ENCODE assay signal across 19 mouse cellular contexts in the genomic region with DNA sequence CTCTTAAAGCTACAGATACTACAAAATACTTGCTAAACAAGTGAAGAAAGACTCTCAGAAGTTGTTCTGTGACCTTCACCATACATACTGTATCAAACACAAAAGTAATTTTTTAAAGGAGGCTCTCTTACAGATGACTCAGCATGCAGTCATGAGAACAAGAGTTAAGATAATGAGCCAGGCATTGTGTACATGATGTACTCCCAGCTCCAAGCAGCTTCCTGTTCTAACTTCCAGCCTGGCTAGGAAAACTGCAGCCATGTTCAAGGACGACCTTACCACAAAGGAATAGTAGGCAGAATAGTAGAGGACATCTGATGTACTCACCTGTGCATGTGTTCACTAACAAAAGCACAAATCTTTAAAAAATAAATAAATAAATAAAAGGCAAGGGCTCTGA. TPM values are rescaled to one million over a fixed set of nuclear protein-coding genes. Genes with fewer than 3 reads are reported as not detected.
"Had no signal": no experiment of that assay in that cellular context is flagged by ENCODE, and none has a peak within 500 bp of the region (broad histone marks: within the 10 kb centered on the region; RNA-seq: fewer than 3 reads in every experiment).

No protein-coding gene starts in this region.

- DNase-seq: lung, adult 2 months; lung, postnatal 14 days; right cerebral cortex, postnatal 25 days; right cerebral cortex, postnatal 4 days; spleen, adult 18-20 months; thymus, adult 2 months; thymus, postnatal 25 days; thymus, postnatal 4 days had no signal

- H3K27ac ChIP-seq: liver, embryonic 14.5 days; lung, embryonic 15.5 days; macrophage; midbrain, embryonic 13.5 days; midbrain, embryonic 15.5 days; neural tube, embryonic 12.5 days had no signal

- H3K4me1 ChIP-seq: lung, embryonic 15.5 days; midbrain, embryonic 13.5 days; midbrain, embryonic 15.5 days; neural tube, embryonic 12.5 days had no signal

- H3K4me3 ChIP-seq: lung, embryonic 15.5 days; megakaryocyte, embryonic 14.5 days; midbrain, embryonic 13.5 days; midbrain, embryonic 15.5 days; neural tube, embryonic 12.5 days had no signal

- H3K27me3 ChIP-seq: lung, embryonic 15.5 days; megakaryocyte, embryonic 14.5 days; midbrain, embryonic 13.5 days; midbrain, embryonic 15.5 days; neural tube, embryonic 12.5 days had no signal

- H3K9me3 ChIP-seq: lung, embryonic 15.5 days; megakaryocyte, embryonic 14.5 days; midbrain, embryonic 13.5 days; midbrain, embryonic 15.5 days; neural tube, embryonic 12.5 days had no signal

- ATAC-seq: lung, postnatal 0 days; midbrain, embryonic 13.5 days; midbrain, embryonic 15.5 days had no signal

- H3K9ac ChIP-seq: liver, embryonic 14.5 days; lung, embryonic 15.5 days; midbrain, embryonic 13.5 days; midbrain, embryonic 15.5 days; neural tube, embryonic 12.5 days had no signal

- H3K4me2 ChIP-seq: lung, embryonic 15.5 days; midbrain, embryonic 11.5 days; midbrain, embryonic 13.5 days; midbrain, embryonic 15.5 days; neural tube, embryonic 12.5 days had no signal

RNA-seq across cellular contexts. Expression of gene Aqp7, which starts 47.7 kb away (rescaled TPM):
- polyA plus RNA-seq: lung, embryonic 15.5 days; macrophage; midbrain, embryonic 11.5 days; midbrain, embryonic 13.5 days; midbrain, embryonic 15.5 days; midbrain, postnatal 0 days; neural tube, embryonic 12.5 days; neural tube, embryonic 14.5 days had no signal
